Mouse (Mus musculus): ENCODE data around the gene Gpr3. TPM values are rescaled to one million over a fixed set of nuclear protein-coding genes. Genes with fewer than 3 reads are reported as not detected.

The Gpr3 gene
- total and polyA plus RNA-seq, 2 experiments from 2014 or later: 0.15 TPM; not detected in 1

DNA sequence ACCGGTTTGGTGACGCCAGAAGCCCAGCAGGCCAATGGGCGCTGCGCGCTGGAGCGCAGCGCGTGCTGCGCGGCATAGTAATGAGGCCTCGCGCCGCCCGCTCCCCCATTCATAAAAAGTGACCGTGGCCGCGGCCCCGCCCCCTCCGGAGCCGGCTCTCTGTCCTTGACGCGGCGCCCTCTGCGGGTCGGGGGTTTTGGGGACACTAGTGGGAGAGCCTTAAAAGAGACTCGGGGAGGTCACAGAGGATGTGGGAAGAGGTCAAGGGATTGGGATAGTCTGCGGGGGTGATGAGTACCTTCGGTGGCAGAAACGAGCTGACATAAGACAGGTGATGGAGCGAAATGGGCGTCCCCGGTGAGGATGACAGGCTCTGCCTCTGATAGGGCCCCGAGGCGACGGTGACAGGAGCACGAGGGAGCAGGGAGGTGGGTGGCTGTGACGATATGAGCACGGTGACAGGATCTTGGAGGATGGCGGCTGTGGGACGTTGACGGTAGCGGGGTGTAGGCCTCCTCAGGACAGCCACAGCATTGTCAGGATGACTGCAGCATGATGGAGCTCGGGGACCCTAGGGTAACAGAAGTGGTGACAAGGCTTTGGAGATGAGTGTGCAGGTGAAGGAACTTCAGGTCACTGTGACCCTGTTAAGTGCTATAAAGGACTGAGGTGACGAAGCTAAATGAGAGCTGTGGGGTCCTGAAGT lies 379 bp upstream of the Gpr3 start:
- Histone ChIP-seq H3K27ac (ENCODE audit: low read depth) (no peak overlapping the region), H3K4me3 (ENCODE audit: low read depth, low read length) (peak overlapping the region; percentile 61), H3K36me3 (replicated peaks; ENCODE audit: control insufficient read depth, insufficient read depth, low read length) (no peaks in the 10 kb centered on the region), H3K27me3 (ENCODE audit: control insufficient read depth, insufficient read depth, low read length) (peaks cover 27% of the 10 kb centered on the region), H3K9ac (replicated peaks; ENCODE audit: low read depth, low read length) (peak overlapping the region; percentile 18; the same call in 1 of the 2 replicates), H3K4me1 (ENCODE audit: control insufficient read depth, insufficient read depth) (peaks cover 8% of the 10 kb centered on the region; the same call in 1 of the 2 replicates), H3K9me3 (replicated peaks; ENCODE audit: control insufficient read depth, low read length) (no peaks in the 10 kb centered on the region), H3K4me2 (ENCODE audit: low read depth, low read length) (peak overlapping the region; percentile 97)
- ATAC-seq (ENCODE audit: insufficient read depth, low read depth): peak; percentile 83
- 3% methylated on average over 40 of the region's 44 CpGs for whole genome bisulfite sequencing
- TF ChIP-seq EP300 (IDR thresholded peaks at IDR 0.05; ENCODE audit: low read depth) (no peak), CTCF (IDR thresholded peaks at IDR 0.05; ENCODE audit: low read depth) (peak; percentile 3; the same call in 1 of the 2 replicates)
- DNase-seq (ENCODE audit: low spot score): peak; percentile 78

GRCm38 (mm10) chr4:133210788-133211390 lies 1.4 kb downstream of the Gpr3 start:
- no peak for DNase-seq (ENCODE audit: low spot score)
- no peak for ATAC-seq (ENCODE audit: insufficient read depth, low read depth)
- Histone ChIP-seq H3K27me3 (ENCODE audit: control insufficient read depth, insufficient read depth, low read length) (peaks cover 27% of the 10 kb centered on the region), H3K27ac (ENCODE audit: low read depth) (no peak overlapping the region), H3K4me2 (ENCODE audit: low read depth, low read length) (no peak overlapping the region), H3K9ac (replicated peaks; ENCODE audit: low read depth, low read length) (no peak overlapping the region), H3K36me3 (replicated peaks; ENCODE audit: control insufficient read depth, insufficient read depth, low read length) (no peaks in the 10 kb centered on the region), H3K4me3 (ENCODE audit: low read depth, low read length) (no peak overlapping the region), H3K4me1 (ENCODE audit: control insufficient read depth, insufficient read depth) (peaks cover 8% of the 10 kb centered on the region; the same call in 1 of the 2 replicates), H3K9me3 (replicated peaks; ENCODE audit: control insufficient read depth, low read length) (no peaks in the 10 kb centered on the region)
- TF ChIP-seq CTCF (IDR thresholded peaks at IDR 0.05; ENCODE audit: low read depth) (no peak), EP300 (IDR thresholded peaks at IDR 0.05; ENCODE audit: low read depth) (no peak)
- WGBS: 91% methylated on average over 19 of the region's 19 CpGs

DNA sequence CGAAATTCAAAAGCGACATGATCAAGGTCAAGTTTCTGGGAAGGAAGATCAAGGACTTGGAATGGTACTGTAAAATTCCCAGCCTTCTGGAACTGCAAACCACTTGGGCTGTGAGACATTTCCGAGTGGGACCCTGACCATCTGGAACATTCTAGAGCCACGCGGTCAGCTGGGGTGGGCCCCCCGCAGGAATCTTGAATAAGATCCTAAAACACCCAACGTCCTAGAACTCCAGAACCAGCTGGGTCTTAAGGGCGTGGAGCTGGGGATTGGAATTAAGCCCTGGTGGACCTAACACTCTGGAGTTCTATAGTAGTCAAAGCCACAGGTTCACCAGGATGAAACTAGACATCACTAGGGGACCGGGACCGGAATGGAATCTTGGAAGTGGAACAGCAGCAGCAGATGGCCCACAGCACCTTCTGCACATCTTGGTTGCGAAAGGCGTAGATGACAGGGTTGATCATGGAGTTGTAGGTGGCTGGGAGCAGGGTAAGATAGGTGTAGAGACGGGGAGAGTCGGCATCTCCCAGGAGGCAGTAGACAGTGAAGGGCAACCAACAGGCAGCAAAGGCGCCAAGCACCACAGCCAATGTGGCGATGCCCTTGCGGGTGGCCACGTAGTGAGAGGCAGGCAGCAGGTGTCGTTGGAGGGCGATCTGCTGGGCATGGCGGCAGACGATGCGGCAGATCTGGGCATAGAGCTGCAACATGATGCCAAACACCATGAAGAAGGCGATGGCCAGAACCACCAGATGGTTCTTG lies 2.1 kb downstream of the Gpr3 start:
- peaks cover 27% of the 10 kb centered on the region for H3K27me3 ChIP-seq (ENCODE audit: control insufficient read depth, insufficient read depth, low read length)
- H3K4me1 ChIP-seq (ENCODE audit: control insufficient read depth, insufficient read depth): peaks cover 8% of the 10 kb centered on the region; the same call in 1 of the 2 replicates
- no peak overlapping the region for H3K4me3 ChIP-seq (ENCODE audit: low read depth, low read length)
- H3K9me3 ChIP-seq (replicated peaks; ENCODE audit: control insufficient read depth, low read length): no peaks in the 10 kb centered on the region
- no peak overlapping the region for H3K27ac ChIP-seq (ENCODE audit: low read depth)
- WGBS: 91% methylated on average over 24 of the region's 24 CpGs
- DNase-seq (ENCODE audit: low spot score) (no peak), ATAC-seq (ENCODE audit: insufficient read depth, low read depth) (no peak)
- H3K36me3 ChIP-seq (replicated peaks; ENCODE audit: control insufficient read depth, insufficient read depth, low read length): no peaks in the 10 kb centered on the region
- no peak for TF ChIP-seq EP300 (IDR thresholded peaks at IDR 0.05; ENCODE audit: low read depth)
- no peak for TF ChIP-seq CTCF (IDR thresholded peaks at IDR 0.05; ENCODE audit: low read depth)
- H3K4me2 ChIP-seq (ENCODE audit: low read depth, low read length): no peak overlapping the region
- no peak overlapping the region for H3K9ac ChIP-seq (replicated peaks; ENCODE audit: low read depth, low read length)

GRCm38 (mm10) chr4:133209366-133209765 lies 3.0 kb downstream of the Gpr3 start:
- H3K9me3 ChIP-seq (replicated peaks; ENCODE audit: control insufficient read depth, low read length): no peaks in the 10 kb centered on the region
- WGBS: 5% methylated on average over 11 of the region's 11 CpGs
- peak; percentile 59 for DNase-seq (ENCODE audit: low spot score)

DNA sequence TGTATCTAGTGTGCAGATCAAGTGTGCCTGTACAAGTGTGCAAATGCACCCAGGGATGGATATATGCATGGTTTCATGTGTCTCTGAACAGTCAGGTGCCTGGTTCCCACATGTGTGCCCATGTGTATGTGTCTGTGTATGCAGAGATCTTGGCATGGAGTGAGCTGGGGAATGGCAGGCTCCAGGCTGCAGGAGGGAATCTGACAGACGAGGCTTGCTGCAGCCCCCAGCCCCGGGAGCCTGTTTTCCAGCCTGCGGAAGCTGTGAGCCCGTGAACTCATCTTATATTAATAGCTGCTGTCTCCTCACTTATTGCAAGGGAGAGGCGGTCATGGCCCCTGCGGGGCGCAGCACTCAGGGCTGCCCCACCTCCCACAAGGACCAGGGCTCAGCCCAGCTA lies 8.0 kb downstream of the Gpr3 start:
- ATAC-seq (ENCODE audit: insufficient read depth, low read depth) (peak; percentile 42), DNase-seq (ENCODE audit: low spot score) (no peak)
- Histone ChIP-seq H3K4me2 (ENCODE audit: low read depth, low read length) (no peak overlapping the region), H3K4me1 (ENCODE audit: control insufficient read depth, insufficient read depth) (peaks cover 22% of the 10 kb centered on the region; the same call in 1 of the 2 replicates), H3K27ac (ENCODE audit: low read depth) (no peak overlapping the region), H3K4me3 (ENCODE audit: low read depth, low read length) (no peak overlapping the region), H3K9ac (replicated peaks; ENCODE audit: low read depth, low read length) (no peak overlapping the region), H3K27me3 (ENCODE audit: control insufficient read depth, insufficient read depth, low read length) (no peaks in the 10 kb centered on the region), H3K9me3 (replicated peaks; ENCODE audit: control insufficient read depth, low read length) (no peaks in the 10 kb centered on the region), H3K36me3 (replicated peaks; ENCODE audit: control insufficient read depth, insufficient read depth, low read length) (no peaks in the 10 kb centered on the region)
- TF ChIP-seq CTCF (IDR thresholded peaks at IDR 0.05; ENCODE audit: low read depth) (no peak), EP300 (IDR thresholded peaks at IDR 0.05; ENCODE audit: low read depth) (no peak)
- WGBS: 16% methylated on average over 7 of the region's 7 CpGs

More at GRCm38 (mm10) chr4:133209366-133209765, 3.0 kb downstream of the Gpr3 start:
- H3K4me1 ChIP-seq (ENCODE audit: control insufficient read depth, insufficient read depth): peaks cover 10% of the 10 kb centered on the region; the same call in 1 of the 2 replicates
- ATAC-seq (ENCODE audit: insufficient read depth, low read depth): no peak
- no peak overlapping the region for H3K4me2 ChIP-seq (ENCODE audit: low read depth, low read length)
- H3K27ac ChIP-seq (ENCODE audit: low read depth): no peak overlapping the region
- no peak for TF ChIP-seq EP300 (IDR thresholded peaks at IDR 0.05; ENCODE audit: low read depth)
- peak; percentile 85 for TF ChIP-seq CTCF (IDR thresholded peaks at IDR 0.05; ENCODE audit: low read depth)
- H3K36me3 ChIP-seq (replicated peaks; ENCODE audit: control insufficient read depth, insufficient read depth, low read length): no peaks in the 10 kb centered on the region
- no peak overlapping the region for H3K9ac ChIP-seq (replicated peaks; ENCODE audit: low read depth, low read length)
- H3K27me3 ChIP-seq (ENCODE audit: control insufficient read depth, insufficient read depth, low read length): peaks cover 25% of the 10 kb centered on the region
- no peak overlapping the region for H3K4me3 ChIP-seq (ENCODE audit: low read depth, low read length)
